Mouse (Mus musculus): ENCODE results near the gene Mcrip1. TPM values are rescaled to one million over a fixed set of nuclear protein-coding genes. Genes with fewer than 3 reads are reported as not detected.

The Mcrip1 gene
- polyA plus RNA-seq, 1 experiment from 2014 or later = 218 TPM

- no peak for DNase-seq (ENCODE audit: low spot score)
- WGBS = 32% methylated on average over 9 of the region's 9 CpGs
- no peak for TF ChIP-seq CTCF (IDR thresholded peaks at IDR 0.05; ENCODE audit: low read depth)
These were observed 17.9 kb downstream of the Mcrip1 start for GRCm38 (mm10) chr11:120531646-120532045.

GRCm38 (mm10) chr11:120530085-120530964 is 19.2 kb downstream of the Mcrip1 start, which contains the start of gene Gcgr:
Gcgr (plus strand) TSS chr11:120530699.
- Histone ChIP-seq H3K36me3 (ENCODE audit: insufficient read depth, low read length) (no peaks in the 10 kb centered on the region), H3K4me2 (ENCODE audit: low read length) (peak within 1 kb of the TSS; percentile 61), H3K9me3 (replicated peaks; ENCODE audit: low read length) (no peaks in the 10 kb centered on the region), H3K9ac (ENCODE audit: low read depth, low read length) (peak within 1 kb of the TSS; percentile 58), H3K27ac (no peak within 1 kb of the TSS), H3K4me3 (replicated peaks; ENCODE audit: low read depth, low read length) (peak within 1 kb of the TSS; percentile 36), H3K27me3 (ENCODE audit: insufficient read depth, low read length) (peaks cover 24% of the 10 kb centered on the region), H3K4me1 (replicated peaks; ENCODE audit: insufficient read depth, low read length) (peaks cover 11% of the 10 kb centered on the region)
- ATAC-seq (replicated peaks; ENCODE audit: low FRiP score, low read depth) = 0 out of 2 replicates have a peak, but pooled peaks have one; percentile 52
- WGBS = 9% methylated on average over 55 of the region's 62 CpGs
- no peak for TF ChIP-seq CTCF (IDR thresholded peaks at IDR 0.05; ENCODE audit: low read depth)
- no peak for DNase-seq (ENCODE audit: low spot score)

More at GRCm38 (mm10) chr11:120531646-120532045, 17.9 kb downstream of the Mcrip1 start:
- Histone ChIP-seq H3K4me1 (replicated peaks; ENCODE audit: insufficient read depth, low read length) (peaks cover 11% of the 10 kb centered on the region), H3K4me2 (ENCODE audit: low read length) (peak overlapping the region; percentile 61; the same call in 1 of the 2 replicates), H3K27me3 (ENCODE audit: insufficient read depth, low read length) (peaks cover 24% of the 10 kb centered on the region), H3K36me3 (ENCODE audit: insufficient read depth, low read length) (no peaks in the 10 kb centered on the region), H3K9ac (ENCODE audit: low read depth, low read length) (no peak overlapping the region), H3K4me3 (replicated peaks; ENCODE audit: low read depth, low read length) (no peak overlapping the region), H3K9me3 (replicated peaks; ENCODE audit: low read length) (no peaks in the 10 kb centered on the region), H3K27ac (no peak overlapping the region)
- ATAC-seq (replicated peaks; ENCODE audit: low FRiP score, low read depth) = no peak

GRCm38 (mm10) chr11:120528903-120529302 is 20.6 kb downstream of the Mcrip1 start:
- ATAC-seq (replicated peaks; ENCODE audit: low FRiP score, low read depth) = no peak
- no peak for DNase-seq (ENCODE audit: low spot score)
- no peak overlapping the region for H3K27ac ChIP-seq
- no peak overlapping the region for H3K4me2 ChIP-seq (ENCODE audit: low read length)
- WGBS = 76% methylated on average over 4 of the region's 4 CpGs
- peaks cover 24% of the 10 kb centered on the region for H3K27me3 ChIP-seq (ENCODE audit: insufficient read depth, low read length)
- H3K4me1 ChIP-seq (replicated peaks; ENCODE audit: insufficient read depth, low read length) = peaks cover 11% of the 10 kb centered on the region
- no peak overlapping the region for H3K9ac ChIP-seq (ENCODE audit: low read depth, low read length)
- no peaks in the 10 kb centered on the region for H3K9me3 ChIP-seq (replicated peaks; ENCODE audit: low read length)
- H3K4me3 ChIP-seq (replicated peaks; ENCODE audit: low read depth, low read length) = no peak overlapping the region
- H3K36me3 ChIP-seq (ENCODE audit: insufficient read depth, low read length) = no peaks in the 10 kb centered on the region
- TF ChIP-seq CTCF (IDR thresholded peaks at IDR 0.05; ENCODE audit: low read depth) = no peak

- H3K4me2 ChIP-seq (ENCODE audit: low read length) = no peak overlapping the region
- H3K27ac ChIP-seq = no peak overlapping the region
- H3K4me1 ChIP-seq (replicated peaks; ENCODE audit: insufficient read depth, low read length) = peaks cover 11% of the 10 kb centered on the region
- no peak overlapping the region for H3K4me3 ChIP-seq (replicated peaks; ENCODE audit: low read depth, low read length)
- peaks cover 24% of the 10 kb centered on the region for H3K27me3 ChIP-seq (ENCODE audit: insufficient read depth, low read length)
- ATAC-seq (replicated peaks; ENCODE audit: low FRiP score, low read depth) (no peak), DNase-seq (ENCODE audit: low spot score) (no peak)
- 78% methylated on average over 9 of the region's 9 CpGs for WGBS
- H3K9me3 ChIP-seq (replicated peaks; ENCODE audit: low read length) = no peaks in the 10 kb centered on the region
- no peak for TF ChIP-seq CTCF (IDR thresholded peaks at IDR 0.05; ENCODE audit: low read depth)
- H3K9ac ChIP-seq (ENCODE audit: low read depth, low read length) = no peak overlapping the region
- no peaks in the 10 kb centered on the region for H3K36me3 ChIP-seq (ENCODE audit: insufficient read depth, low read length)
These were observed 21.7 kb downstream of the Mcrip1 start for GRCm38 (mm10) chr11:120527690-120528354.

GRCm38 (mm10) chr11:120525959-120526358 is 23.6 kb downstream of the Mcrip1 start:
- Histone ChIP-seq H3K36me3 (ENCODE audit: insufficient read depth, low read length) (no peaks in the 10 kb centered on the region), H3K9ac (ENCODE audit: low read depth, low read length) (no peak overlapping the region), H3K9me3 (replicated peaks; ENCODE audit: low read length) (no peaks in the 10 kb centered on the region), H3K4me3 (replicated peaks; ENCODE audit: low read depth, low read length) (no peak overlapping the region), H3K4me1 (replicated peaks; ENCODE audit: insufficient read depth, low read length) (peaks cover 5% of the 10 kb centered on the region), H3K27ac (no peak overlapping the region), H3K27me3 (ENCODE audit: insufficient read depth, low read length) (peaks cover 18% of the 10 kb centered on the region), H3K4me2 (ENCODE audit: low read length) (no peak overlapping the region)
- no peak for DNase-seq (ENCODE audit: low spot score)
- 79% methylated on average over 2 of the region's 2 CpGs for WGBS
- no peak for TF ChIP-seq CTCF (IDR thresholded peaks at IDR 0.05; ENCODE audit: low read depth)
- no peak for ATAC-seq (replicated peaks; ENCODE audit: low FRiP score, low read depth)

GRCm38 (mm10) chr11:120522581-120522980 is 26.9 kb downstream of the Mcrip1 start:
- no peak for DNase-seq (ENCODE audit: low spot score)
- Histone ChIP-seq H3K36me3 (ENCODE audit: insufficient read depth, low read length) (no peaks in the 10 kb centered on the region), H3K4me3 (replicated peaks; ENCODE audit: low read depth, low read length) (no peak overlapping the region), H3K4me2 (ENCODE audit: low read length) (no peak overlapping the region), H3K9me3 (replicated peaks; ENCODE audit: low read length) (no peaks in the 10 kb centered on the region), H3K27ac (no peak overlapping the region), H3K27me3 (ENCODE audit: insufficient read depth, low read length) (no peaks in the 10 kb centered on the region), H3K9ac (ENCODE audit: low read depth, low read length) (no peak overlapping the region), H3K4me1 (replicated peaks; ENCODE audit: insufficient read depth, low read length) (0 out of 2 replicates have a peak, but pooled peaks cover 10% of the 10 kb centered on the region)
- ATAC-seq (replicated peaks; ENCODE audit: low FRiP score, low read depth) = no peak
- 88% methylated on average over 8 of the region's 8 CpGs for WGBS
- TF ChIP-seq CTCF (IDR thresholded peaks at IDR 0.05; ENCODE audit: low read depth) = no peak
